Mouse (Mus musculus): ENCODE measurements around the gene Aph1c. TPM values are rescaled to one million over a fixed set of nuclear protein-coding genes. Genes with fewer than 3 reads are reported as not detected.

The Aph1c gene
- 10 to 100 TPM in 1 of 2 experiments, 1 to 10 TPM in 1; 9.0 to 10.7 TPM for total RNA-seq (2023)

GRCm38 (mm10) chr9:66834318-66835096 is at the start of gene Aph1c:
Gene Aph1c, minus strand, starts transcription at chr9:66834726.

GRCm38 (mm10) chr9:66796739-66797138 is 37.8 kb downstream of the Aph1c start, which contains the start of gene Gm10647:
Gene Gm10647, plus strand, starts transcription at chr9:66797039.

GRCm38 (mm10) chr9:66795464-66796324 is 38.8 kb downstream of the Aph1c start, which contains the start of gene Aph1b:
Gene Aph1b, minus strand, starts transcription at chr9:66795490.

Other genes starting within 250 kb of the Aph1c start
- gene Usp3, start 241.6 kb downstream of the Aph1c start, total RNA-seq (2023) = 10 to 100 TPM; 68.4 to 96.0 TPM
- under 1 TPM; 0.24 to 0.53 TPM for gene Car12, start 121.0 kb downstream of the Aph1c start, total RNA-seq (2023)
- 10 to 100 TPM; 30.4 to 30.7 TPM for gene Aph1b, start 39.2 kb downstream of the Aph1c start, total RNA-seq (2023)
- gene Gm10647, start 37.7 kb downstream of the Aph1c start, total RNA-seq (2023) = under 1 TPM in 1 of 2 experiments, not detected in 1; 0.26 TPM
- 10 to 100 TPM; 76.1 to 87.0 TPM for gene Rab8b, start 85.0 kb upstream of the Aph1c start, total RNA-seq (2023)
- gene Rps27l, start 111.4 kb upstream of the Aph1c start, total RNA-seq (2023) = 100 to 1,000 TPM in 1 of 2 experiments, 10 to 100 TPM in 1; 96.0 to 109 TPM
- 10 to 100 TPM; 15.5 to 15.7 TPM for gene Lactb, start 140.8 kb upstream of the Aph1c start, total RNA-seq (2023)
- 10 to 100 TPM; 18.6 to 20.3 TPM for gene Tpm1, start 214.7 kb upstream of the Aph1c start, total RNA-seq (2023)